Mouse (Mus musculus) stomach, embryonic 16.5 days (tissue): Measurements from ENCODE around the gene Smim24. TPM values are rescaled to one million over a fixed set of nuclear protein-coding genes. Genes with fewer than 3 reads are reported as not detected.

Source experiments
- ATAC-seq: fragments of 200-750 bp; cut with Nextera tagmentation; 2 replicates; pipeline ENCODE4 v1.8.0; 2017; ENCODE audit warnings: moderate number of reproducible peaks, moderate TSS enrichment; ENCODE audit not compliant: insufficient read depth, low FRiP score
- H3K27ac ChIP-seq: fragments of 300-500 bp; sonication (generic); 2 replicates; pipeline ENCODE4 v1.5.1; 2014; ENCODE audit warnings: low read length
- H3K27me3 ChIP-seq: fragments of 300-500 bp; sonication (generic); 2 replicates; pipeline ENCODE4 v1.6.1; 2014; ENCODE audit warnings: low read length, control low read depth, mixed read lengths; ENCODE audit not compliant: control insufficient read depth, insufficient read depth
- H3K36me3 ChIP-seq: fragments of 300-500 bp; sonication (generic); 2 replicates; pipeline ENCODE4 v1.6.1; 2014; ENCODE audit warnings: low read length; ENCODE audit not compliant: control insufficient read depth, insufficient read depth
- H3K4me1 ChIP-seq: fragments of 300-500 bp; sonication (generic); 2 replicates; pipeline ENCODE4 v1.6.1; 2014; ENCODE audit warnings: low read length, control low read depth, mixed read lengths; ENCODE audit not compliant: control insufficient read depth, insufficient read depth
- H3K4me2 ChIP-seq: fragments of 300-500 bp; sonication (generic); 2 replicates; pipeline ENCODE4 v1.6.1; 2014; ENCODE audit warnings: low read depth, low read length, mixed read lengths
- H3K4me3 ChIP-seq: fragments of 300-500 bp; sonication (generic); replicated peaks from 2 replicates; pipeline ENCODE4 v1.5.1; 2014; ENCODE audit warnings: mild to moderate bottlenecking, low read length
- H3K9ac ChIP-seq: fragments of 300-500 bp; sonication (generic); 2 replicates; pipeline ENCODE4 v1.6.1; 2014; ENCODE audit warnings: low read length
- H3K9me3 ChIP-seq: fragments of 300-500 bp; sonication (generic); replicated peaks from 2 replicates; pipeline ENCODE4 v1.6.1; 2016; ENCODE audit warnings: low read length, control low read depth; ENCODE audit not compliant: control insufficient read depth
- WGBS: fragments of 180-500 bp; shearing (Covaris S2); extraction: QIAGEN DNeasy Blood & Tissue Kit; methylation state at CpG from one replicate; pipeline ENCODE4 v1.1.7; 2014; 5-methylcytosine and 5-hydroxymethylcytosine counted together
- polyA plus RNA-seq: library from polyadenylated mRNA; unstranded; fragments of >200 nt; fragmentation: Nextera tagmentation; extraction: Ambion mirVana; gene quantifications from 2 replicates; pipeline ENCODE4 v1.2.1, GENCODE M21; 2015

The Smim24 gene
- polyA plus RNA-seq, 1 experiment from 2014 or later, result 61.8 TPM

GRCm38 (mm10) chr10:81395127-81395526 is 2.3 kb downstream of the Smim24 start:
- H3K9me3 ChIP-seq, result no peaks in the 10 kb centered on the region
- ATAC-seq, result no peak
- no peaks in the 10 kb centered on the region for H3K27me3 ChIP-seq
- H3K4me1 ChIP-seq, result peaks cover 15% of the 10 kb centered on the region
- H3K27ac ChIP-seq, result no peak overlapping the region
- H3K4me3 ChIP-seq, result no peak overlapping the region
- H3K9ac ChIP-seq, result no peak overlapping the region
- peaks cover 7% of the 10 kb centered on the region; the same call in 1 of the 2 replicates for H3K36me3 ChIP-seq
- WGBS, result 14% methylated on average over 5 of the region's 5 CpGs
- no peak overlapping the region for H3K4me2 ChIP-seq

- Histone ChIP-seq H3K4me2 (no peak overlapping the region), H3K9ac (no peak overlapping the region), H3K9me3 (no peaks in the 10 kb centered on the region), H3K4me1 (peaks cover 15% of the 10 kb centered on the region), H3K27ac (no peak overlapping the region), H3K27me3 (no peaks in the 10 kb centered on the region), H3K4me3 (no peak overlapping the region), H3K36me3 (peaks cover 7% of the 10 kb centered on the region; the same call in 1 of the 2 replicates)
- 91% methylated on average over 4 of the region's 4 CpGs for WGBS
- ATAC-seq, result no peak
Measured at GRCm38 (mm10) chr10:81395865-81396264, 3.0 kb downstream of the Smim24 start.

GRCm38 (mm10) chr10:81396749-81397148 is 3.9 kb downstream of the Smim24 start:
- Histone ChIP-seq H3K9ac (0 out of 2 replicates have a peak overlapping the region, but pooled peaks have one; percentile 26), H3K4me3 (no peak overlapping the region), H3K4me1 (peaks cover 21% of the 10 kb centered on the region), H3K36me3 (peaks cover 7% of the 10 kb centered on the region; the same call in 1 of the 2 replicates), H3K4me2 (no peak overlapping the region), H3K27ac (no peak overlapping the region), H3K9me3 (no peaks in the 10 kb centered on the region), H3K27me3 (no peaks in the 10 kb centered on the region)
- 84% methylated on average over 5 of the region's 5 CpGs for WGBS
- ATAC-seq, result no peak

GRCm38 (mm10) chr10:81399296-81399695 is 6.4 kb downstream of the Smim24 start:
- 60% methylated on average over 5 of the region's 5 CpGs for WGBS

GRCm38 (mm10) chr10:81399798-81400308 is 7.0 kb downstream of the Smim24 start:
- Histone ChIP-seq H3K27ac (no peak overlapping the region), H3K9me3 (no peaks in the 10 kb centered on the region), H3K4me1 (peaks cover 26% of the 10 kb centered on the region), H3K27me3 (no peaks in the 10 kb centered on the region), H3K9ac (no peak overlapping the region), H3K36me3 (peaks cover 7% of the 10 kb centered on the region; the same call in 1 of the 2 replicates), H3K4me2 (no peak overlapping the region), H3K4me3 (no peak overlapping the region)
- ATAC-seq, result no peak
- 77% methylated on average over 18 of the region's 18 CpGs for WGBS

More at GRCm38 (mm10) chr10:81399296-81399695, 6.4 kb downstream of the Smim24 start:
- Histone ChIP-seq H3K9me3 (no peaks in the 10 kb centered on the region), H3K4me2 (no peak overlapping the region), H3K27me3 (no peaks in the 10 kb centered on the region), H3K4me1 (peaks cover 26% of the 10 kb centered on the region), H3K27ac (no peak overlapping the region), H3K4me3 (no peak overlapping the region), H3K9ac (no peak overlapping the region), H3K36me3 (peaks cover 7% of the 10 kb centered on the region; the same call in 1 of the 2 replicates)
- ATAC-seq, result no peak

- Histone ChIP-seq H3K27me3 (no peaks in the 10 kb centered on the region), H3K9me3 (no peaks in the 10 kb centered on the region), H3K4me1 (peaks cover 26% of the 10 kb centered on the region), H3K9ac (no peak overlapping the region), H3K4me3 (no peak overlapping the region), H3K27ac (no peak overlapping the region), H3K4me2 (no peak overlapping the region), H3K36me3 (peaks cover 7% of the 10 kb centered on the region; the same call in 1 of the 2 replicates)
- 66% methylated on average over 22 of the region's 22 CpGs for WGBS
- ATAC-seq, result no peak
Measured at GRCm38 (mm10) chr10:81400371-81401204, 7.7 kb downstream of the Smim24 start.

- 0 out of 2 replicates have a peak, but pooled peaks have one; percentile 1 for ATAC-seq
- Histone ChIP-seq H3K36me3 (peaks cover 10% of the 10 kb centered on the region; the same call in 1 of the 2 replicates), H3K27me3 (no peaks in the 10 kb centered on the region), H3K27ac (peak overlapping the region; percentile 90), H3K4me1 (peaks cover 26% of the 10 kb centered on the region), H3K4me2 (0 out of 2 replicates have a peak overlapping the region, but pooled peaks have one; percentile 46), H3K9ac (0 out of 2 replicates have a peak overlapping the region, but pooled peaks have one; percentile 31), H3K9me3 (no peaks in the 10 kb centered on the region), H3K4me3 (no peak overlapping the region)
- 39% methylated on average over 10 of the region's 10 CpGs for WGBS
Measured at GRCm38 (mm10) chr10:81401205-81401520, 8.3 kb downstream of the Smim24 start.

- H3K4me1 ChIP-seq, result peaks cover 30% of the 10 kb centered on the region
Measured at GRCm38 (mm10) chr10:81401521-81402226, 8.8 kb downstream of the Smim24 start.

More at GRCm38 (mm10) chr10:81401521-81402226, 8.8 kb downstream of the Smim24 start:
- ATAC-seq, result peak; percentile 83
- Histone ChIP-seq H3K9me3 (no peaks in the 10 kb centered on the region), H3K9ac (peak overlapping the region; percentile 54), H3K27me3 (no peaks in the 10 kb centered on the region), H3K27ac (peak overlapping the region; percentile 90), H3K4me2 (peak overlapping the region; percentile 46), H3K4me3 (peak overlapping the region; percentile 24), H3K36me3 (peaks cover 12% of the 10 kb centered on the region; the same call in 1 of the 2 replicates)
- 9% methylated on average over 18 of the region's 18 CpGs for WGBS
